Mouse (Mus musculus): ENCODE measurements around the gene Csad.
"Not testable (repeated sequence)": the region's sequence is repeated elsewhere in the genome, so short reads cannot be mapped to it uniquely, and the experiment has no call there.

Gene Csad

GRCm38 (mm10) chr15:102235371-102236027, 31.0 kb upstream of the Csad start:
- no peak for DNase-seq (ENCODE audit: low read depth, low spot score)

DNA sequence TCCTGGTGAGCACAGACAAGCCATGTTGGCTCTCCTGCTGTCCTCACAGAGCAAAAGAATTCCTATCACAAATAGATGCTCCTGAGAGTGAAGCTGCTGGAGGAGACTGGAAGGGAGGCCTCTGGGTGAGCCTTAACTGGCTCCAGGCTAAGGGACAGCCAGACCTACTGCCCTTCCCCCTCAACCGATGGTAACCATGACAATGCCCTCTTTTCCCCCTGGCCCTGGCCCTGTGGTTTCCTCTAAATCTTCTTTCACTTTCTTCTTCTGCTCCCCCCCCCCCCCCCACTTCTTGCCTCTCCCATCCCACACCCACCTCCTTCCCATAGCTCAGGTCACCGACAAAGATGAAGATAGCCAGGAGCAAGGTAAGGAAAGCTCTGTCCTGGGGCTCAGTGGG, 29.4 kb upstream of the Csad start:
- no peak for DNase-seq (ENCODE audit: low read depth, low spot score)

- DNase-seq (ENCODE audit: low read depth, low spot score): no peak
These were observed 28.2 kb upstream of the Csad start for GRCm38 (mm10) chr15:102232764-102233163.

DNA sequence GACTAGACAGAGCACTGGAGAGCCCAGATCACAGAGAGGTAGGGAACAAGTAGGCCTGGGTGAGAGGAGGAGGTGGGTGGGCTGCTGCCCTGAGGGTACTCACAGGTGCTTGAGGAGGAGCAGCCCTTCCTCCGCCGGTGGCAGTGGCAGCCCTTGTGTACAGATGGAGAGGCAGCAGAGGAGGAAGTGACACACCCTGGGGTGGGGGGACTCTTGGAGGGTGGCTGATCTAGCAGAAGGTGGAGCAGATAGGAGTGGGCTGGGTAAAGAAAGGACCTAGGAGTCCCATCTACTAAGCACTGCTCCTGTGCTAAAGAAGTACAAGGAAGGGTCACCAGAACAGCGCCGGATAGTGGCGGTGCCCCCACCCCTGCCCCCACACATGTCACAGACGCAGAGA, 27.2 kb upstream of the Csad start, which contains the start of gene Itgb7:
Gene Itgb7, minus strand, starts transcription at position 197 of the 400 bp plus-strand sequence.
- no peak for DNase-seq (ENCODE audit: low read depth, low spot score)

GRCm38 (mm10) chr15:102230408-102231321, 26.1 kb upstream of the Csad start:
- DNase-seq (ENCODE audit: low read depth, low spot score): no peak

GRCm38 (mm10) chr15:102225619-102226018, 21.1 kb upstream of the Csad start:
- not testable (repeated sequence) for DNase-seq (ENCODE audit: low read depth, low spot score)

DNA sequence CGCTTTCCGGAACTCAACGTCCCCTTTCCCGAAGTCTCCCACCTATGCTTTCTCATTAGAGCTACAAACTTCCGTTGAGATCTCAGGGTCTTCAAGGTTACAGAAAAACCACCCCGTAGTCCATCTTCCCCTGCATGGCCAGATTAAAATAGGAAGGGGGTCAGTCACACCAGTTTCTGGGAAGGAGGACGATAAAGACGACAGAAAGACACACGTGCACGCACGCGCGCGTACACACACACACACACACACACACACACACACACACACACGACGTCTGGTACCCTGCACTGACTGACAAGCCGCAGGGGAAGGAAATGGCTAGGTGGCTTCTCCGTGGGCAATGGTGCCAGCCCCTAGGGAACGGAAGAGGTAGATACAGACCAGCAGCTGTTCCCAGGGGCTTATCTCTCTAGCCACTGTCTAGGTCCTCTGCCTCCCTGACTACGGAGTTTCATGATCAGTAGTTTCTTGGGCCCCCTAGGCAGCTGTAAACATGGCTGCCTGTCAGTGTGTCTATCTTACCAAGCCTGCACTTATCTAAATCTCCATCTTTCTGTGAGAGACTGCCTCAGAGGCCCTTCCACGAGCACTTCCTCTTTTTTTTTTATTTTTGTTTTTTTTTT, 20.6 kb upstream of the Csad start:
- no peak for DNase-seq (ENCODE audit: low read depth, low spot score)

GRCm38 (mm10) chr15:102224186-102224991, 19.9 kb upstream of the Csad start:
- DNase-seq (ENCODE audit: low read depth, low spot score): no peak

DNA sequence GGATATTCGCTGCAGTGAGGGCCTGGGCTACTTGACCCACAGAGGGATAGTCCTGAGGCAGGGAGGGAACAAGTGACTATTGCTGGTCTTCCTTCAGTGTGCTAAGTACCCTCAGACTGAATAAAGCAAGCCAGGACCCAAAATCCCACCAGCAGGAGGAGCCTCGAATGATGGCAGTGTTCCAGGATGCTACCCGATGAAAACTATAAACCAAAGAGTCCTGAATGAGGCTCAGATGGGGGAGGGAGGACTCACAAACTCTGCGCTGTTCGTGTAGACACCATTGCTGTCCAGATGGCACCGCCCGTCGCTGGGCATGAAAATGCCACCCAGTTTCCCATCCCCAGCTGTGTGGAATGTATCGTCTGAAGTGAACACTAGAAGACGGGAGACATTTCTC, 17.9 kb upstream of the Csad start:
- DNase-seq (ENCODE audit: low read depth, low spot score): no peak

DNA sequence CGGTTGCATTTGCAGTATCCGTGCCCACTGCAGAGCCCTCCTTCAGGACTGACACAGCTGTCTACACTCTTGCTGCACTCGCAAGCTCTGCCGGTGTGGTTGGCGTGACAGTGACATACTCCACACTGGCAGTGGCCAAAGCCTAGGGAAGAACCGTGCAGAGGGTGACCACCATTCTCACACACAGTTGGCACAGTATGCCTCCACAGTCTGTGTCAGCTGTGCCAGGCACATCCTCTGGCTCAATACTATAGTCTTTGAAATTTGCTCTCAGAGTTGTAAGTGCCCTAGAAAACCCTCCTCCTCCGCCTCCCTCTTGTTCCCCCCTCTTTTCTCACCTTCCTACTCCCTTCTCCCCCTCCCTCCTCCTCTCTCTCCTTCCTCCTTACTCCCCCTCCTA, 12.8 kb upstream of the Csad start:
- DNase-seq (ENCODE audit: low read depth, low spot score): no peak

- DNase-seq (ENCODE audit: low read depth, low spot score): no peak
These were observed 12.1 kb upstream of the Csad start for GRCm38 (mm10) chr15:102216459-102217228.

GRCm38 (mm10) chr15:102215624-102216023, 11.1 kb upstream of the Csad start:
- DNase-seq (ENCODE audit: low read depth, low spot score): no peak

GRCm38 (mm10) chr15:102214132-102214531, 9.6 kb upstream of the Csad start:
- no peak for DNase-seq (ENCODE audit: low read depth, low spot score)

DNA sequence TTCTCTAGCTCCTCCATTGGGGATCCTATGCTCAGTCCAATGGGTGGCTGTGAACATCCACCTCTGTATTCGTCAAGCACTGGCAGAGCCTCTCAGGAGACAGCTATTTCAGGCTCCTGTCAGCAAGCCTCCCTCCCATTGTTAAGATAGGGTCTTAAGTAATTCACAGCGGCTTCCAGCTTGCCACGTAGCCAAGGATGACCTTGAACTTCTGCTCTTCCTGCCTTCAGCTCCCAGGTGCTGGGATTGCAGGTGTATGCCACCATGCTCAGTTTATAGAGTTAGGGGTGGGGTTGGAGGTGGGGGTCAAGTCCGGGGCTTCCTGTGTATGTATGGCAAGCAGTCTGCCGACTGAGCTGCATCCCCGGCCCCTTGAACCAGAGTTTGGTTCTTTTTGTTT, 7.4 kb upstream of the Csad start:
- DNase-seq (ENCODE audit: low read depth, low spot score): no peak

- DNase-seq (ENCODE audit: low read depth, low spot score): no peak
These were observed 6.3 kb upstream of the Csad start for GRCm38 (mm10) chr15:102210816-102211215.

DNA sequence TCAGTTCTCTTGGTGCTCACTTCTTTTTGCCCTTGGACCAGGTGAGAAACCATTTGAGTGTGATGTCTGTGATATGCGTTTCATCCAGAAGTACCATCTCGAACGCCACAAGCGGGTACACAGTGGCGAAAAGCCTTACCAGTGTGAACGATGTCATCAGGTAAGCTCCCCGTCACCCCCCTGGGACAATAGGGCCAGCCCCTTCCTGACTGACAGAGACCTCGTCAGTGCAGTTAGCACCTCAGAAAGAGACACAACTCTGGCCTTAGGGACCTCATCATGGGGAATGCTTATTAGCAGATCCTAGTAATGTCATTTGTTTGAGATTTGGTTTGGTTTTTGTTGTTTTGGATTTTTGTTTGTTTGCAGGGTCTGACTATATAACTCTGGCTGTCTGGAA, 4.6 kb upstream of the Csad start:
- no peak for DNase-seq (ENCODE audit: low read depth, low spot score)

- DNase-seq (ENCODE audit: low read depth, low spot score): no peak
These were observed 3.6 kb upstream of the Csad start for GRCm38 (mm10) chr15:102208092-102208561.

GRCm38 (mm10) chr15:102207351-102207750, 2.8 kb upstream of the Csad start:
- DNase-seq (ENCODE audit: low read depth, low spot score): no peak

- no peak for DNase-seq (ENCODE audit: low read depth, low spot score)
These were observed 1.3 kb upstream of the Csad start for GRCm38 (mm10) chr15:102205779-102206178.

DNA sequence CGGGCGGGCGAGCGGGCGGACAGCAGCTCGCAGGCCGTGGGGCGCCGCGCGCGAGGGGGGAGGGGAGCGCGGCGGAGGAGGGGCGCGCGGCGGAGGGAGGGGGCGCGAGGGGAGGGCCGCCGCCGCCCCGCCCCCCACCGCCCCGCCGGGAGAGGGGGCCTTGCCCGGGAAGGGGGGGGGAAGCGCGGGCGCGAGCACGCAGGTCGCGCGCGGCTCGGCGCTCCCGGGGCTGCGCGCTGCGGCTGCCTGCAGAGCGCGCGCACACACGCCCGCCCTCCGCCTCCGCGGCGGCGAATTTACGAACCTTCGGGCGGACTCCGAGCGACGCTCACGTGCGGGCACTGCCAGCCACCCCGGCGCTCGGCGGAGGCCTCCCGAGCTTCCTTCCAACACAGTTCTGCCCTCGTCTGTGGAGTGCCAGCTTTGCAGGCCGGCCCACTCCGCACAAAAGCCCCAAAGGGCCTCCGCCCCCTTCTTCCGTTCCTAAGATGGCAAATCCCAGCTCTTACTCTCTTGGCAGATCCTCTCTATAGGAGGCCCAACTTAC, 616 bp downstream of the Csad start:
- peak; percentile 36 for DNase-seq (ENCODE audit: low read depth, low spot score)

All from c-Kit-negative CD71-positive TER-119-positive erythroid progenitor cells, embryonic 14.5 days (primary cell).